Mouse (Mus musculus): ENCODE data around the gene Vps50. TPM values are rescaled to one million over a fixed set of nuclear protein-coding genes. Genes with fewer than 3 reads are reported as not detected.

Vps50 gene
- polyA plus RNA-seq, 1 experiment from 2014 or later = 55.8 TPM

GRCm38 (mm10) chr6:3511116-3511515 lies 12.9 kb downstream of the Vps50 start:
- Histone ChIP-seq H3K9ac (peak overlapping the region; percentile 18), H3K27ac (peak overlapping the region; percentile 69), H3K4me3 (replicated peaks; ENCODE audit: low read length) (no peak overlapping the region), H3K36me3 (replicated peaks; ENCODE audit: control insufficient read depth, insufficient read depth) (no peaks in the 10 kb centered on the region), H3K4me1 (replicated peaks; ENCODE audit: control insufficient read depth, insufficient read depth, low read length) (peaks cover 25% of the 10 kb centered on the region), H3K27me3 (ENCODE audit: control insufficient read depth, insufficient read depth, low read length) (no peaks in the 10 kb centered on the region), H3K9me3 (ENCODE audit: control insufficient read depth, low read length) (no peaks in the 10 kb centered on the region), H3K4me2 (replicated peaks) (peak overlapping the region; percentile 27)
- DNase-seq (ENCODE audit: low spot score) (peak; percentile 45), ATAC-seq (ENCODE audit: low FRiP score) (no peak)
- WGBS = 50% methylated on average over 10 of the region's 10 CpGs

- H3K27me3 ChIP-seq (ENCODE audit: control insufficient read depth, insufficient read depth, low read length) = no peaks in the 10 kb centered on the region
- H3K4me1 ChIP-seq (replicated peaks; ENCODE audit: control insufficient read depth, insufficient read depth, low read length) = peaks cover 25% of the 10 kb centered on the region
- peak; percentile 58; the same call in 1 of the 2 replicates for ATAC-seq (ENCODE audit: low FRiP score)
- H3K9ac ChIP-seq = peak overlapping the region; percentile 18
- H3K27ac ChIP-seq = peak overlapping the region; percentile 69
- H3K9me3 ChIP-seq (ENCODE audit: control insufficient read depth, low read length) = no peaks in the 10 kb centered on the region
- no peak overlapping the region for H3K4me3 ChIP-seq (replicated peaks; ENCODE audit: low read length)
- DNase-seq (ENCODE audit: low spot score) = peak; percentile 58
- WGBS = 24% methylated on average over 11 of the region's 11 CpGs
- peak overlapping the region; percentile 27 for H3K4me2 ChIP-seq (replicated peaks)
- H3K36me3 ChIP-seq (replicated peaks; ENCODE audit: control insufficient read depth, insufficient read depth) = no peaks in the 10 kb centered on the region
Observed at GRCm38 (mm10) chr6:3511612-3512011, 13.4 kb downstream of the Vps50 start.

- 0 out of 2 replicates have a peak overlapping the region, but pooled peaks have one; percentile 31 for H3K9ac ChIP-seq
- 27% methylated on average over 3 of the region's 3 CpGs for whole genome bisulfite sequencing
- DNase-seq (ENCODE audit: low spot score) = no peak
- H3K4me1 ChIP-seq (replicated peaks; ENCODE audit: control insufficient read depth, insufficient read depth, low read length) = peaks cover 25% of the 10 kb centered on the region
- 0 out of 2 replicates have a peak, but pooled peaks cover 5% of the 10 kb centered on the region for H3K36me3 ChIP-seq (replicated peaks; ENCODE audit: control insufficient read depth, insufficient read depth)
- no peak overlapping the region for H3K4me2 ChIP-seq (replicated peaks)
- ATAC-seq (ENCODE audit: low FRiP score) = peak; percentile 76
- peak overlapping the region; percentile 57 for H3K27ac ChIP-seq
- H3K4me3 ChIP-seq (replicated peaks; ENCODE audit: low read length) = no peak overlapping the region
- no peaks in the 10 kb centered on the region for H3K9me3 ChIP-seq (ENCODE audit: control insufficient read depth, low read length)
- no peaks in the 10 kb centered on the region for H3K27me3 ChIP-seq (ENCODE audit: control insufficient read depth, insufficient read depth, low read length)
Observed at GRCm38 (mm10) chr6:3512611-3513010, 14.4 kb downstream of the Vps50 start.

GRCm38 (mm10) chr6:3528198-3528597 lies 30.0 kb downstream of the Vps50 start:
- H3K9me3 ChIP-seq (ENCODE audit: control insufficient read depth, low read length) = no peaks in the 10 kb centered on the region
- H3K36me3 ChIP-seq (replicated peaks; ENCODE audit: control insufficient read depth, insufficient read depth) = peaks cover 8% of the 10 kb centered on the region
- no peak for DNase-seq (ENCODE audit: low spot score)
- no peak overlapping the region for H3K27ac ChIP-seq
- no peak overlapping the region for H3K4me2 ChIP-seq (replicated peaks)
- H3K27me3 ChIP-seq (ENCODE audit: control insufficient read depth, insufficient read depth, low read length) = no peaks in the 10 kb centered on the region
- no peak overlapping the region for H3K9ac ChIP-seq
- no peaks in the 10 kb centered on the region for H3K4me1 ChIP-seq (replicated peaks; ENCODE audit: control insufficient read depth, insufficient read depth, low read length)
- ATAC-seq (ENCODE audit: low FRiP score) = no peak
- 95% methylated on average over 4 of the region's 4 CpGs for WGBS
- no peak overlapping the region for H3K4me3 ChIP-seq (replicated peaks; ENCODE audit: low read length)

- Histone ChIP-seq H3K4me3 (replicated peaks; ENCODE audit: low read length) (no peak overlapping the region), H3K27ac (no peak overlapping the region), H3K9me3 (ENCODE audit: control insufficient read depth, low read length) (no peaks in the 10 kb centered on the region), H3K9ac (no peak overlapping the region), H3K27me3 (ENCODE audit: control insufficient read depth, insufficient read depth, low read length) (no peaks in the 10 kb centered on the region), H3K36me3 (replicated peaks; ENCODE audit: control insufficient read depth, insufficient read depth) (peaks cover 5% of the 10 kb centered on the region), H3K4me1 (replicated peaks; ENCODE audit: control insufficient read depth, insufficient read depth, low read length) (no peaks in the 10 kb centered on the region), H3K4me2 (replicated peaks) (no peak overlapping the region)
- DNase-seq (ENCODE audit: low spot score) (no peak), ATAC-seq (ENCODE audit: low FRiP score) (no peak)
- WGBS = 13% methylated on average over 5 of the region's 5 CpGs
Observed at GRCm38 (mm10) chr6:3531445-3531844, 33.3 kb downstream of the Vps50 start.

- Histone ChIP-seq H3K9ac (no peak overlapping the region), H3K4me3 (replicated peaks; ENCODE audit: low read length) (no peak overlapping the region), H3K4me2 (replicated peaks) (no peak overlapping the region), H3K27me3 (ENCODE audit: control insufficient read depth, insufficient read depth, low read length) (no peaks in the 10 kb centered on the region), H3K27ac (no peak overlapping the region), H3K9me3 (ENCODE audit: control insufficient read depth, low read length) (no peaks in the 10 kb centered on the region), H3K4me1 (replicated peaks; ENCODE audit: control insufficient read depth, insufficient read depth, low read length) (no peaks in the 10 kb centered on the region), H3K36me3 (replicated peaks; ENCODE audit: control insufficient read depth, insufficient read depth) (peaks cover 12% of the 10 kb centered on the region)
- ATAC-seq (ENCODE audit: low FRiP score) (no peak), DNase-seq (ENCODE audit: low spot score) (no peak)
- 76% methylated on average over 1 of the region's 1 CpGs for WGBS
Observed at GRCm38 (mm10) chr6:3536048-3536447, 37.9 kb downstream of the Vps50 start.

GRCm38 (mm10) chr6:3539470-3539869 lies 41.3 kb downstream of the Vps50 start:
- Histone ChIP-seq H3K36me3 (replicated peaks; ENCODE audit: control insufficient read depth, insufficient read depth) (peaks cover 12% of the 10 kb centered on the region), H3K4me1 (replicated peaks; ENCODE audit: control insufficient read depth, insufficient read depth, low read length) (no peaks in the 10 kb centered on the region), H3K9me3 (ENCODE audit: control insufficient read depth, low read length) (no peaks in the 10 kb centered on the region), H3K27ac (no peak overlapping the region), H3K4me3 (replicated peaks; ENCODE audit: low read length) (no peak overlapping the region), H3K9ac (no peak overlapping the region), H3K27me3 (ENCODE audit: control insufficient read depth, insufficient read depth, low read length) (no peaks in the 10 kb centered on the region), H3K4me2 (replicated peaks) (no peak overlapping the region)
- WGBS = 78% methylated on average over 2 of the region's 2 CpGs
- ATAC-seq (ENCODE audit: low FRiP score) = peak; percentile 69; the same call in 1 of the 2 replicates
- peak; percentile 29 for DNase-seq (ENCODE audit: low spot score)

GRCm38 (mm10) chr6:3543862-3544261 lies 45.7 kb downstream of the Vps50 start:
- DNase-seq (ENCODE audit: low spot score) (no peak), ATAC-seq (ENCODE audit: low FRiP score) (no peak)
- H3K4me3 ChIP-seq (replicated peaks; ENCODE audit: low read length) = no peak overlapping the region
- H3K9me3 ChIP-seq (ENCODE audit: control insufficient read depth, low read length) = no peaks in the 10 kb centered on the region
- 87% methylated on average over 4 of the region's 4 CpGs for WGBS
- H3K4me2 ChIP-seq (replicated peaks) = no peak overlapping the region
- no peak overlapping the region for H3K9ac ChIP-seq
- no peaks in the 10 kb centered on the region for H3K27me3 ChIP-seq (ENCODE audit: control insufficient read depth, insufficient read depth, low read length)
- no peaks in the 10 kb centered on the region for H3K4me1 ChIP-seq (replicated peaks; ENCODE audit: control insufficient read depth, insufficient read depth, low read length)
- H3K27ac ChIP-seq = no peak overlapping the region
- no peaks in the 10 kb centered on the region; the same call in 1 of the 2 replicates for H3K36me3 ChIP-seq (replicated peaks; ENCODE audit: control insufficient read depth, insufficient read depth)

- H3K36me3 ChIP-seq (replicated peaks; ENCODE audit: control insufficient read depth, insufficient read depth) = no peaks in the 10 kb centered on the region; the same call in 1 of the 2 replicates
- H3K27ac ChIP-seq = no peak overlapping the region
- H3K9me3 ChIP-seq (ENCODE audit: control insufficient read depth, low read length) = no peaks in the 10 kb centered on the region
- H3K4me2 ChIP-seq (replicated peaks) = no peak overlapping the region
- H3K4me1 ChIP-seq (replicated peaks; ENCODE audit: control insufficient read depth, insufficient read depth, low read length) = no peaks in the 10 kb centered on the region
- no peaks in the 10 kb centered on the region for H3K27me3 ChIP-seq (ENCODE audit: control insufficient read depth, insufficient read depth, low read length)
- no peak overlapping the region for H3K4me3 ChIP-seq (replicated peaks; ENCODE audit: low read length)
- WGBS = 38% methylated on average over 1 of the region's 1 CpGs
- DNase-seq (ENCODE audit: low spot score) (no peak), ATAC-seq (ENCODE audit: low FRiP score) (no peak)
- H3K9ac ChIP-seq = no peak overlapping the region
Observed at GRCm38 (mm10) chr6:3544970-3545369, 46.8 kb downstream of the Vps50 start.

- DNase-seq (ENCODE audit: low spot score) (no peak), ATAC-seq (ENCODE audit: low FRiP score) (no peak)
- H3K27ac ChIP-seq = no peak overlapping the region
- H3K9me3 ChIP-seq (ENCODE audit: control insufficient read depth, low read length) = no peaks in the 10 kb centered on the region
- no peak overlapping the region for H3K9ac ChIP-seq
- H3K27me3 ChIP-seq (ENCODE audit: control insufficient read depth, insufficient read depth, low read length) = no peaks in the 10 kb centered on the region
- H3K36me3 ChIP-seq (replicated peaks; ENCODE audit: control insufficient read depth, insufficient read depth) = no peaks in the 10 kb centered on the region; the same call in 1 of the 2 replicates
- no peak overlapping the region for H3K4me3 ChIP-seq (replicated peaks; ENCODE audit: low read length)
- WGBS = 71% methylated on average over 3 of the region's 3 CpGs
- no peaks in the 10 kb centered on the region for H3K4me1 ChIP-seq (replicated peaks; ENCODE audit: control insufficient read depth, insufficient read depth, low read length)
- no peak overlapping the region for H3K4me2 ChIP-seq (replicated peaks)
Observed at GRCm38 (mm10) chr6:3548959-3549358, 50.8 kb downstream of the Vps50 start.
